Mouse (Mus musculus) liver, embryonic 18 days (tissue): ENCODE data around the gene C130079G13Rik. TPM values are rescaled to one million over a fixed set of nuclear protein-coding genes. Genes with fewer than 3 reads are reported as not detected.

ENCODE experiments used
- polyA plus RNA-seq: library from polyadenylated mRNA; depleted of rRNA; stranded (reverse); fragments of >200 nt; gene quantifications from 2 replicates; pipeline ENCODE4 v1.2.3, GENCODE M21; 2012; rRNA removed

The C130079G13Rik gene
- polyA plus RNA-seq: not detected in 2 replicates

DNA sequence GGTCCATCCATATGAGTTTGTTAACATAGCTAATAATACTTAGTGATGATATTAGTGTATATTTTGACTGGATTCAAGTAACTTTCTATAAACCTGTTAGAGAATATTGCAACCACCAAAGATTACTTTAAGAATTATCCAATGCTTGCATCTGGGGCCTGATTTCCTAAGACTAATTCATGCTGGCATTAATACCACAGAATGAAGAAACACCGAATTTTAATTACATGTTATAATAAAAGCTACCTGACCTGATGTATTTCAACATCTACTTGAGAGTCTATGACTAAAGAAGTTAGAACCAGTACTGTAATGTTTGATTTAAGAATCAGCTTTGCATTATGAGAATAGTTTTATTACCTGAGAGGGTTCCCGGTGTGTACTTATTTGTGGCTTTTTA, at the start of gene C130079G13Rik:
C130079G13Rik (plus strand) TSS at position 301 of the 400 bp plus-strand sequence.

Other genes with a start within 250 kb of the C130079G13Rik start
- not detected in 2 replicates for gene Gm5538, start 195.4 kb upstream of the C130079G13Rik start, polyA plus RNA-seq
- not detected in 2 replicates for gene Gm8298, start 64.2 kb upstream of the C130079G13Rik start, polyA plus RNA-seq
- not detected in 2 replicates for gene Aadacl2, start 81.5 kb downstream of the C130079G13Rik start, polyA plus RNA-seq
- gene Aadac, start 100.5 kb downstream of the C130079G13Rik start, polyA plus RNA-seq: 232 and 290 TPM in 2 replicates
- 0.16 and 0.32 TPM in 2 replicates for gene Sucnr1, start 156.7 kb downstream of the C130079G13Rik start, polyA plus RNA-seq